Mouse (Mus musculus) intestine, postnatal 0 days (tissue): ENCODE data around the gene Tbrg4. TPM values are rescaled to one million over a fixed set of nuclear protein-coding genes. Genes with fewer than 3 reads are reported as not detected.

Experiments used
- ATAC-seq: fragments of 200-750 bp; cut with Nextera tagmentation; 2 replicates; pipeline ENCODE4 v1.8.0; 2017; ENCODE audit warnings: mild to moderate bottlenecking, moderate TSS enrichment, moderate library complexity
- H3K27ac ChIP-seq: fragments of 300-500 bp; sonication (generic); 2 replicates; pipeline ENCODE4 v1.5.1; 2014; ENCODE audit warnings: mild to moderate bottlenecking, low read depth, low read length, moderate library complexity
- H3K27me3 ChIP-seq: fragments of 300-500 bp; sonication (generic); replicated peaks from 2 replicates; pipeline ENCODE4 v1.6.1; 2014; ENCODE audit warnings: low read length, mixed read lengths; ENCODE audit not compliant: control insufficient read depth, insufficient read depth
- H3K36me3 ChIP-seq: fragments of 300-500 bp; sonication (generic); 2 replicates; pipeline ENCODE4 v1.6.1; 2014; ENCODE audit warnings: mild to moderate bottlenecking, moderate library complexity; ENCODE audit not compliant: control insufficient read depth, insufficient read depth
- H3K4me1 ChIP-seq: fragments of 300-500 bp; sonication (generic); replicated peaks from 2 replicates; pipeline ENCODE4 v1.6.1; 2014; ENCODE audit warnings: antibody characterized with exemption, low read length, mixed read lengths; ENCODE audit not compliant: control insufficient read depth, insufficient read depth
- H3K4me2 ChIP-seq: fragments of 300-500 bp; sonication (generic); replicated peaks from 2 replicates; pipeline ENCODE4 v1.6.1; 2014; ENCODE audit warnings: low read depth, mild to moderate bottlenecking, moderate library complexity
- H3K4me3 ChIP-seq: fragments of 300-500 bp; sonication (generic); 2 replicates; pipeline ENCODE4 v1.5.1; 2014; ENCODE audit warnings: low read depth, low read length
- H3K9ac ChIP-seq: fragments of 300-500 bp; sonication (generic); 2 replicates; pipeline ENCODE4 v1.6.1; 2014; ENCODE audit warnings: mild to moderate bottlenecking, low read depth, low read length
- H3K9me3 ChIP-seq: fragments of 300-500 bp; sonication (generic); 2 replicates; pipeline ENCODE4 v1.6.1; 2016; ENCODE audit warnings: mixed run types; ENCODE audit not compliant: control insufficient read depth
- CTCF ChIP-seq: sonication (generic); IDR thresholded peaks from 2 replicates; pipeline ENCODE4 v1.5.1; 2016; ENCODE audit warnings: low read depth, mild to moderate bottlenecking, control low read depth, antibody characterized with exemption, moderate library complexity
- WGBS: fragments of 180-500 bp; shearing (Covaris S2); extraction: QIAGEN DNeasy Blood & Tissue Kit; methylation state at CpG from one replicate; pipeline ENCODE4 v1.1.7; 2014; 5-methylcytosine and 5-hydroxymethylcytosine counted together
- polyA plus RNA-seq: library from polyadenylated mRNA; unstranded; fragments of >200 nt; fragmentation: Nextera tagmentation; extraction: Ambion mirVana; gene quantifications from 2 replicates; pipeline ENCODE4 v1.2.1, GENCODE M21; 2015

Gene Tbrg4
- polyA plus RNA-seq, 1 experiment from 2014 or later, result 32.6 TPM

DNA sequence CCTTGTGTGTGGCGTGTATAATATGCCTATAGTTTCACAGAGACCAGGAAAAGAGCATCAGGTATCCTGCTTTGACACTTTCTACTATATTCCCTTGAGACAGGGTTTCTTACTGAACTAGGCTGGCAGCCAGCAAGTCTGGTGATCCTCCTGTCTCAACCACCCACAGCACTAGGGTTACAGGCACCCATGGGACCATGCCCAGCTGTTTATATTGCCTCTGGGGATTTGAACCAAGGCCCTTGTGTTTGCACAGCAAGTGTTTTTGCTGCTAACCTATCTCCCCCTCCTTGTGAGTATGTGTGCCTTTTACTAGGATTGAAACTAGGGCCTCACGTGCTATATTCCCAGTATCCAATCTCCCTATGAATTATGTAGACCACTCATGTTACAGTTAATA, 44.3 kb downstream of the Tbrg4 start:
- Histone ChIP-seq H3K9ac (no peak overlapping the region), H3K9me3 (no peaks in the 10 kb centered on the region), H3K27me3 (no peaks in the 10 kb centered on the region), H3K27ac (no peak overlapping the region), H3K4me1 (no peaks in the 10 kb centered on the region), H3K4me3 (no peak overlapping the region), H3K4me2 (no peak overlapping the region), H3K36me3 (peaks cover 22% of the 10 kb centered on the region)
- ATAC-seq, result no peak
- WGBS, result 86% methylated on average over 2 of the region's 2 CpGs
- no peak for TF ChIP-seq CTCF

DNA sequence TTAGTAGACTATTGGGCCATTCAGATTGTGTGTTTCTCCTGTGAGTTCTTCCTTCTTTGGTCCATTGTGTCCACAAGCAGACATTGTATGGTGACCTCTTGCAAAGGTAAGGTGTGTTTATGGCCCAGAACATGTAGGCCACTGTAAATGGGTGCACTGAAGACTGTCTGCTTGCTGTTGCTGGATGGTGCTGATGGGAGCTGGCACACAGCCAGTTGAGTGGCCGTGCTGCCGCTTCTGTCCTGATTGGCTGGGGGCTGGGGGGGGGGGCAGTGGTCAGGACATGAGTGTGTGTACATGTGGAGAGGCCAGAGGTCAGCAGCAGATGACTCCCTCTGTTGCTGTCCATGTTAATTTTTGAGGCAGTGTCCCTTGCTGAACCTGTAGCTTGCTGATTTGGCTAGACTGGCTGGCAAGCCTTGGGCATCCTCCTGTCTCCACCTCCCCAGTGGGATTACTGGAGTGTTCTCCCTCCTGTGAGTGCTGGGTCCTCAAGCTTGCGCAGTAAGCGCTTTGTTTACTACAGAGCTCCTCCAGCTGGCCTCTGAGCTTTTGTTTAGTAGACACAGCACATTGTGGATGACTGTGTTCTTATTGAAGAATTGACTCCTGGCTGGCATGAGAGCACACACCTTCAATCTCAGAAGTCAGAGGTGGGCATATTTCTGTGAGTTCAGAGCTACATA, 45.7 kb downstream of the Tbrg4 start:
- Histone ChIP-seq H3K9me3 (no peaks in the 10 kb centered on the region), H3K4me3 (no peak overlapping the region), H3K9ac (no peak overlapping the region), H3K36me3 (peaks cover 18% of the 10 kb centered on the region; the same call in 1 of the 2 replicates), H3K27me3 (no peaks in the 10 kb centered on the region), H3K27ac (no peak overlapping the region), H3K4me2 (no peak overlapping the region), H3K4me1 (no peaks in the 10 kb centered on the region)
- no peak for TF ChIP-seq CTCF
- WGBS, result 71% methylated on average over 4 of the region's 4 CpGs
- no peak for ATAC-seq

GRCm38 (mm10) chr11:6579361-6579760, 46.5 kb downstream of the Tbrg4 start:
- Histone ChIP-seq H3K27me3 (no peaks in the 10 kb centered on the region), H3K9me3 (no peaks in the 10 kb centered on the region), H3K27ac (no peak overlapping the region), H3K4me2 (no peak overlapping the region), H3K9ac (no peak overlapping the region), H3K4me1 (no peaks in the 10 kb centered on the region), H3K4me3 (no peak overlapping the region), H3K36me3 (peaks cover 10% of the 10 kb centered on the region; the same call in 1 of the 2 replicates)
- ATAC-seq, result no peak
- no peak for TF ChIP-seq CTCF
- WGBS, result 84% methylated on average over 7 of the region's 7 CpGs

- no peak overlapping the region for H3K27ac ChIP-seq
- no peak for TF ChIP-seq CTCF
- H3K36me3 ChIP-seq, result peaks cover 21% of the 10 kb centered on the region; the same call in 1 of the 2 replicates
- no peak overlapping the region for H3K4me3 ChIP-seq
- ATAC-seq, result no peak
- H3K4me2 ChIP-seq, result no peak overlapping the region
- 82% methylated on average over 3 of the region's 3 CpGs for WGBS
- H3K9ac ChIP-seq, result no peak overlapping the region
- no peaks in the 10 kb centered on the region for H3K4me1 ChIP-seq
- no peaks in the 10 kb centered on the region for H3K9me3 ChIP-seq
- no peaks in the 10 kb centered on the region for H3K27me3 ChIP-seq
Measured at GRCm38 (mm10) chr11:6576151-6576550, 49.7 kb downstream of the Tbrg4 start.

GRCm38 (mm10) chr11:6569410-6569777, 56.5 kb downstream of the Tbrg4 start:
- no peaks in the 10 kb centered on the region for H3K4me1 ChIP-seq
- H3K36me3 ChIP-seq, result peaks cover 23% of the 10 kb centered on the region; the same call in 1 of the 2 replicates
- 55% methylated on average over 3 of the region's 3 CpGs for WGBS
- no peak overlapping the region for H3K4me2 ChIP-seq
- TF ChIP-seq CTCF, result no peak
- H3K4me3 ChIP-seq, result no peak overlapping the region
- no peak overlapping the region for H3K9ac ChIP-seq
- ATAC-seq, result no peak
- H3K27ac ChIP-seq, result no peak overlapping the region
- no peaks in the 10 kb centered on the region for H3K9me3 ChIP-seq
- no peaks in the 10 kb centered on the region for H3K27me3 ChIP-seq

DNA sequence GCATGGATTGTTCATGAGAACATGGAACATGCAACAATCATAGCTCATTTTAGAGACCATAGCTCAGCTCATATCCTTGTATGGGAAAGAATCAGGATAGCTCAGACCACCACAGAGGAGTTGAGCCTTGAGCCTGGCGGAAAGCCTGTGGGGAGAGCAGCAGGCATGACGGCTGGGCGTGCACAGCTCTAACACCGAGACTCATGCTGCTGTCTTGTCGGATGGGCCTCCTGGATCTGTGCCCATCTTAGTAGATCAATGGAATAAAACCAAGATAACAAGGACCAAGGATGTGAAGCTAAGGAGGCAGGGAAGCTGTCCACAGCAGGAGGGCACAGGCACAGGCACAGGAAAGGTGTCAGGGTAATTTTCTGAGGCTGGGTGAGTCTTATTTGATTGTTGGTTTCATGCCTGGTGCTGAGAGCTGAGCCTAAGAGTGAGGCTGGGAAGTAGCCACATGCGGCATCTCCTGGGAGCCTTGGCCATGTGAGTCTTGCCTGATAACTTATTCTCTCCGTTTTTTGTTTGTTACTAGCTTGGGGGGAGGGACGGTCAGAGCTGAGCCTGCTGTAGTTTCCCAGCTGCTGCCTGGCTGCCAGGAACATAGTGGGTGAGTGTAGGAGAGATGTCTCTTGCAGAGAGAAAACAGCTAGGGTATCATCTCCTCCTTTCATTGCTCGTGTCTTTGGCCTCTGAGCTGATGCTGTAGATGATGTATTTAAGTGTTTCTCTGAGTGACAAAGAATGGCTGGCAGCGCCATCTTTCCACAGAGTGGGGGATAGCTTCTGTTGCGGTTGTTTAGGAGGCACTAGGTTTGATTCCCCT, 57.1 kb downstream of the Tbrg4 start:
- Histone ChIP-seq H3K4me1 (no peaks in the 10 kb centered on the region), H3K36me3 (peaks cover 23% of the 10 kb centered on the region; the same call in 1 of the 2 replicates), H3K4me3 (no peak overlapping the region), H3K27me3 (no peaks in the 10 kb centered on the region), H3K9ac (0 out of 2 replicates have a peak overlapping the region, but pooled peaks have one; percentile 1), H3K9me3 (no peaks in the 10 kb centered on the region), H3K27ac (0 out of 2 replicates have a peak overlapping the region, but pooled peaks have one; percentile 8), H3K4me2 (no peak overlapping the region)
- WGBS, result 54% methylated on average over 11 of the region's 11 CpGs
- ATAC-seq, result 0 out of 2 replicates have a peak, but pooled peaks have one; percentile 28
- TF ChIP-seq CTCF, result peak; percentile 57
